Mouse (Mus musculus): ENCODE measurements around the gene Dcdc2c. TPM values are rescaled to one million over a fixed set of nuclear protein-coding genes. Genes with fewer than 3 reads are reported as not detected.

Dcdc2c gene
- polyA plus RNA-seq (2012; ENCODE audit: insufficient read depth, insufficient read length, missing spikeins), result not detected in 2 replicates

DNA sequence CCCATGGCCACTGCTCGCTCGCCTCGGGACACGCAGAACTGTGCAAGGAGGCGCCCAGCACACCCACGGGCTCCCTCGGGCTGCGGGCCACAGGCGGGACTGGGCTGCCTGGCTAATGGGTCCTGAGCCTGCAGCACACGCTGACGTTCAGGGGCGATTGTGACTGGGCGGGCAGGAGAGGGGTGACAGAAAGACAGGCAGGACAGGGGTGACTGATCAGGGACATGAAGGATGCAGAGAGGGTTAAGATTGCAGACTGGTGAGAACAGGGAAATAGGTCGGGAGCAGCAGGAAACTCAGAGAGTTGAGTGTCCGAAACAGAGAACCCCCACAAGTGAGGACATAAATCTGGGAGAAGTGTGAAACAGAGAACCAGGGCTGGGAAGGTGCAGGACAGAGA lies at the start of gene Dcdc2c:
TSS of gene Dcdc2c (minus strand) at position 101 of the 400 bp plus-strand sequence.
- Histone ChIP-seq H3K4me3 (ENCODE audit: insufficient read depth, low read length) (no peak within 1 kb of the TSS), H3K4me1 (ENCODE audit: control insufficient read depth, insufficient read depth, low read length) (no peaks in the 10 kb centered on the region), H3K27ac (ENCODE audit: insufficient read depth, low read depth, low read length) (no peak within 1 kb of the TSS)
- TF ChIP-seq POLR2A (IDR thresholded peaks at IDR 0.05; ENCODE audit: borderline replicate concordance, low read depth, low read length) (no peak), CTCF (IDR thresholded peaks at IDR 0.05; ENCODE audit: low read depth, low read length) (no peak)

DNA sequence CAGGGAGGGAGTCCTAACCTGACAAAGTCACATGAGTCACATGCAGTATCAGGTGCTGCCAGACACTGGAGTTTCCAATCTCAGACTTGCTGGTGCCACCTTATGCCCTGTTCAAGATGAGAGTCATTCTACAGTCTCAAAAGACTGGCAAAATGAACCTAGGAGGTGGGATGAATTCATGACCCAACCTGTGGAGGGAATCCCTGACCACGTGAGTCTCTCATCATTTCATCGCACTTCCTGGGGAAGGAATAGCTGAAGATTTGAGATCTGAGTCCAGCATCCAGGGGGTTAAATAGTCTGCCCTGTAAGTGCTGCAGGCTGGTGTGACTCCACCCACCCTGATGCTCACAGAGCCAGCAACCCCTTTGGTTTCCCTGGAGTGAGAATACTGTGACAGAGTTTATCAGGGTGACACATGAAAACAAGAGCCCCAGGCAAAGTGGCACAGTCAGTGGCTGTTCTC lies 46.4 kb upstream of the Dcdc2c start:
- Histone ChIP-seq H3K4me3 (ENCODE audit: insufficient read depth, low read length) (no peak overlapping the region), H3K27ac (ENCODE audit: insufficient read depth, low read depth, low read length) (no peak overlapping the region), H3K4me1 (ENCODE audit: control insufficient read depth, insufficient read depth, low read length) (no peaks in the 10 kb centered on the region)
- TF ChIP-seq POLR2A (IDR thresholded peaks at IDR 0.05; ENCODE audit: borderline replicate concordance, low read depth, low read length) (no peak), CTCF (IDR thresholded peaks at IDR 0.05; ENCODE audit: low read depth, low read length) (no peak)

DNA sequence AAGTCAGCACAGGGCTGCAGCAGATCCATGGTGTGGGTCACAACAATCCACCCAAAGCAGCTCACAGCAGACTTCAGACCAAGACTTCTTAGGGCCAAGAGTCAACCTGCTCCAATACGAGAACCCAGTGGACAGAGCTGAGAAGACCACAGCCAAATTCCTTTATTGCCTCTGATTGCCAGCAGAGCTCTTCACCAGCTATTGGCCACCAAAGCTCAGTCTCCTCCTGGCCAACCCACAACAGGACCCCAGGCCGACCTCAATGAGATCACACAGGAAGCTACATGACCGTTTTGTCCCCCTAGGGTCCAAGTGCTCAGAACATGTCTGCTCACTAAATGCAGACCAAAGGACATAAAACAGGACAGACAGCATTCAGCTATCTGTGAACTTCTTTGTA lies 45.9 kb upstream of the Dcdc2c start:
- Histone ChIP-seq H3K4me1 (ENCODE audit: control insufficient read depth, insufficient read depth, low read length) (no peaks in the 10 kb centered on the region), H3K27ac (ENCODE audit: insufficient read depth, low read depth, low read length) (no peak overlapping the region)
- TF ChIP-seq POLR2A (IDR thresholded peaks at IDR 0.05; ENCODE audit: borderline replicate concordance, low read depth, low read length), result no peak
- no peak for TF ChIP-seq CTCF (IDR thresholded peaks at IDR 0.05; ENCODE audit: low read depth, low read length)

DNA sequence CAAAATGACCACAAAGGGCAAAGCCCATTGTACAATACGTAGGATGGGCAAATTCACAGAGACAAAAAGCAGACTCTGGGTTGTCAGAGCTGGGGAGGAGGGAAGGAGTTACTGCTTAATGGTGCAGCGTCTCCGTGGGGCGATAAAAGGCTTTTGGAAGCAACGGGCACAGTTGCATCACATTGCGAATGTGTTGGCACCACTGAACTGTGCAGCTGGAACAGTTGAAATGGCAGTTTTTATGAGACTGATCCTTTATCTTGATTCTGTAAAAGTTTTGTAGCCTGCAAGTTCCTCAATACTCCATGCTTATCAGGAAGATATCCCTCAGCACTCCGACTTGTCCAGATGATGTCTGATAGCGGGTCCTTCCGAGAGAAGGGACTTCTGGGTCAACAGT lies 45.5 kb upstream of the Dcdc2c start:
- H3K27ac ChIP-seq (ENCODE audit: insufficient read depth, low read depth, low read length), result no peak overlapping the region
- H3K4me3 ChIP-seq (ENCODE audit: insufficient read depth, low read length), result no peak overlapping the region
- no peak for TF ChIP-seq CTCF (IDR thresholded peaks at IDR 0.05; ENCODE audit: low read depth, low read length)
- no peak for TF ChIP-seq POLR2A (IDR thresholded peaks at IDR 0.05; ENCODE audit: borderline replicate concordance, low read depth, low read length)
- H3K4me1 ChIP-seq (ENCODE audit: control insufficient read depth, insufficient read depth, low read length), result no peaks in the 10 kb centered on the region

More for the DNA sequence above, 45.9 kb upstream of the Dcdc2c start:
- no peak overlapping the region for H3K4me3 ChIP-seq (ENCODE audit: insufficient read depth, low read length)

DNA sequence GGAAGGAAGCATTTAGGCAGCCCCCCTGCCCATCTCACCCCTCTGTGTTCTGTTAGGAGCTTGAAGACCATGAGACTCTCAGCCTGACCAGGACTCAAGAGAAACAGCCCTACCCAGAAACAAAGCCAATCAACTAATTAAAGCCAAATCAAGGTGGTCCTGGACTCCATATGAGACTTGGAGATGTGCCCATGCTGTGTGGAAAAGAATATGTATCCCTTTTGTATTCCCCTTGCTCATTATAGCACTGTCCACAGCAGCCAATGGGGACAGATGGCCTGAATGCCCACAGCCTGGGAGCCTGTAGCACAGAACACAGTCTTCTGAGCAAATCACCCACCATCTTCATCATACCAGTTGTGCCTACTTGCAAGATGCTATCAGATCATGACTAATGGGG lies 44.7 kb upstream of the Dcdc2c start:
- H3K4me3 ChIP-seq (ENCODE audit: insufficient read depth, low read length), result no peak overlapping the region
- TF ChIP-seq CTCF (IDR thresholded peaks at IDR 0.05; ENCODE audit: low read depth, low read length), result no peak
- no peak for TF ChIP-seq POLR2A (IDR thresholded peaks at IDR 0.05; ENCODE audit: borderline replicate concordance, low read depth, low read length)
- H3K27ac ChIP-seq (ENCODE audit: insufficient read depth, low read depth, low read length), result no peak overlapping the region
- H3K4me1 ChIP-seq (ENCODE audit: control insufficient read depth, insufficient read depth, low read length), result no peaks in the 10 kb centered on the region

DNA sequence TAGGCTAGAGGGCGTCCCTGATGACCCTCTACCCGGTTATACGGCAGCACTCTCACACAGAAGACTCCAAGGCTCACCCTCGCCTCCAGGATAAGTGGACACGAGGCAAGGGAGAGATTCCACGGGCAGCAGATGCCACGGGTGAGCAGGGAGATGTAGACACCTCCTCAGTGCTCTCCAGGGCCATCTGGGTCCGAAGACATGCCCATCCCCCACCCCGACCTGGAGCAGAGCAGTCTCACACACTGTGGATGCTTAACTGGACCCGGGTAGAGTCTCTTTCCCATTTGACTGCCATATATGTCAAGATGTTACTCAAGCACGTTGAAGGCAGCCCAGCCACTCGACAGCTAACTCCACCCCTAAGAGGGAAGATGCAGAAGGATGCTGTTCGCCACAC lies 38.2 kb upstream of the Dcdc2c start:
- Histone ChIP-seq H3K27ac (ENCODE audit: insufficient read depth, low read depth, low read length) (no peak overlapping the region), H3K4me1 (ENCODE audit: control insufficient read depth, insufficient read depth, low read length) (no peaks in the 10 kb centered on the region), H3K4me3 (ENCODE audit: insufficient read depth, low read length) (no peak overlapping the region)
- no peak for TF ChIP-seq CTCF (IDR thresholded peaks at IDR 0.05; ENCODE audit: low read depth, low read length)

DNA sequence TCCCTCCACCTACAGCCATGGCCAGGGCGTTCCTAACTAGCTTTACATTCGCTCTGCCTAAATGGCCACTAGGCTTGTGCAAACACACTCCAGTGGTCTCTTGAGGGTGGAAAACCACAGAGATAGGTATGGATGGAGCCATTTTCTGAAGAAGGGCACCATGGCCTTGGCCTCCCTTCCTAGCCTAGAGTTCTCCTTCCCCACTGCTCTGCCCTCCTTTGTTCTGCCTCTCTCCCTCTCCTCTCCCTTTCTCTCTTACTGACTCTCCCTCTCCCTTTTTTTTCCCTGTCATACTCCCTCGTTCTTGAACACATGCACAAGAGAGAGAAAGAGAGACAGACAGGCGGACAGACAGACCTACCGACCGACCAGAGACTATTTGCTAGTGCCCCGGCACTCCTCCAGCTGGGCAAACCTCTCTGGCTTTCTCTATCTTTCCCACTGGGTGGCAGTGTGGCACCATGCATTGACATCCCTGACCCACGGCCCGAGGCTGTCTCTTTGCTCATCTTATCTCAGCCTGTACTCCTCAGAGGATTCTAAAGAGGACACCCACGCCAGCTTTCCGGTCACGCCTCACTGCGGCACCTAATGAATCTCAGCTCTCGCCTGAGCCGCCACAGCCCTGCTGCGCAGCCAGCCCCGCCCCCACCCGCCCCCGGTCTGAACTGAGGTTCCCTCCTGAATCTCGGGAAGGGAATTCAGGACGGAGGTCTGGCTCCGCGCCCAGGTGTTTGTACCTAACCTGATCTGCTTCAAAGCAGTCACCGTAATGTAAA lies 37.1 kb upstream of the Dcdc2c start:
- H3K4me1 ChIP-seq (ENCODE audit: control insufficient read depth, insufficient read depth, low read length), result no peaks in the 10 kb centered on the region
- TF ChIP-seq POLR2A (IDR thresholded peaks at IDR 0.05; ENCODE audit: borderline replicate concordance, low read depth, low read length) (no peak), CTCF (IDR thresholded peaks at IDR 0.05; ENCODE audit: low read depth, low read length) (peak; percentile 79)
- no peak overlapping the region for H3K27ac ChIP-seq (ENCODE audit: insufficient read depth, low read depth, low read length)
- H3K4me3 ChIP-seq (ENCODE audit: insufficient read depth, low read length), result no peak overlapping the region

DNA sequence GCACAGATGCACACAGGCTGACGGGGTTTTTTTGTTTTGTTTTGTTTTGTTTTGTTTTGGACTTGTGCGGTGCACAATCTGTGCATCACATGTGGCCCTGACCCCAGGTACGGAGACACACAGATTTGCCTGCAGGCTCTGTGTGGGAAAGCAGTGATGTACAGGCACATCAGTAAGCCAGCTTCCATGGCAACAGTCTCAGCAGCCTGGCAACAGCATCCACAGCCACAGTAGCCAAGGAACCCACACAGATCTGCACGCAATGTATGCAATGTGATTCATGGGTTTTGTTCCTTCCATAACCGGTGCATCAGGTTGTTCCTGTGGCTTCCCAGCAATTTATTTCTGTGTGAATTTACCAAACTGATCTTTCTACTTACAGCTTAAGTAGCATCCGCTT lies 35.8 kb upstream of the Dcdc2c start:
- no peak for TF ChIP-seq POLR2A (IDR thresholded peaks at IDR 0.05; ENCODE audit: borderline replicate concordance, low read depth, low read length)
- TF ChIP-seq CTCF (IDR thresholded peaks at IDR 0.05; ENCODE audit: low read depth, low read length), result no peak
- Histone ChIP-seq H3K4me1 (ENCODE audit: control insufficient read depth, insufficient read depth, low read length) (no peaks in the 10 kb centered on the region), H3K27ac (ENCODE audit: insufficient read depth, low read depth, low read length) (no peak overlapping the region), H3K4me3 (ENCODE audit: insufficient read depth, low read length) (no peak overlapping the region)

DNA sequence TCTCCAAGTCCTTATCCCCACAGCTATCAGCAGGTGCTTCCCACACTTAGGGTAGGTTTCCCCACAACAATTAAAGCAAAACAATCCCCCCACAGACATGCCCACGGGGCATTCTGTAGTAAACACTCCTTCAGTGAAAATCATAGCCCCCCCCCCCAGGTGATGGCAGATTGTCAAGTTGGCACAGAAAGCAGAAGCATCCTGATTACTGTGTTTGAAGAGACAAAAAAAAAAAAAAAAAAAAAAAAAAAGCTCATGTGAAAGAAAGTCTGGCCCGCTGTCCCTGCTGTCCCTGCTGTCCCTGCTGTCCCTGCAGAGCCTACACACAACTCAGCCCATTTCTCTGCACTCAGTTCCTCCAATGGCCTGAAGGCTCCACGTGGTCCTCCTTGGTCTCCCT lies 31.8 kb upstream of the Dcdc2c start:
- no peaks in the 10 kb centered on the region for H3K4me1 ChIP-seq (ENCODE audit: control insufficient read depth, insufficient read depth, low read length)
- TF ChIP-seq CTCF (IDR thresholded peaks at IDR 0.05; ENCODE audit: low read depth, low read length) (no peak), POLR2A (IDR thresholded peaks at IDR 0.05; ENCODE audit: borderline replicate concordance, low read depth, low read length) (no peak)

DNA sequence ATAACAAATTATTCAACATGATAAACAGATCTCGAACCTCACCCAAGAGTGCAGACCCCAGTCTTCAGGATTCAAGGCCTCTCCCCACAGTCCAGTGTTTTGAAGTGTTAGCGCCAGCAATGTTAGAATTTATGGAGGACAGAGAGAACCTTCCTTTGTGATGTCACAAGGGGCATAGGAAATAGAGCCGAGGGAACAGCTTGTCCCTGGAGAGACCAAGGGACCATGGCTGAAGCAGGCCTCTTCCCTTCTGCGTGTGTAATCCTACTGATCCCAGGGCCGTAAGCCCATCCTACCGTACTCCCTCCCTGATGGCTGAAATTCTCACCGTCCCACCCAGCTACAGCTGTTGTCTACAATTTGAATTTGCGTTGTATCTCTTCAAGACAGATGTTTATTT lies 30.2 kb upstream of the Dcdc2c start, which contains the start of gene Allc:
TSS of gene Allc (minus strand) at position 101 of the 400 bp plus-strand sequence.
- TF ChIP-seq CTCF (IDR thresholded peaks at IDR 0.05; ENCODE audit: low read depth, low read length) (no peak), POLR2A (IDR thresholded peaks at IDR 0.05; ENCODE audit: borderline replicate concordance, low read depth, low read length) (no peak)
- H3K4me3 ChIP-seq (ENCODE audit: insufficient read depth, low read length), result no peak within 1 kb of the TSS
- no peaks in the 10 kb centered on the region for H3K4me1 ChIP-seq (ENCODE audit: control insufficient read depth, insufficient read depth, low read length)
- H3K27ac ChIP-seq (ENCODE audit: insufficient read depth, low read depth, low read length), result no peak within 1 kb of the TSS

More for the DNA sequence above, 31.8 kb upstream of the Dcdc2c start:
- Histone ChIP-seq H3K27ac (ENCODE audit: insufficient read depth, low read depth, low read length) (no peak overlapping the region), H3K4me3 (ENCODE audit: insufficient read depth, low read length) (no peak overlapping the region)

All from bone marrow macrophage, adult 2 months (primary cell).